Mouse (Mus musculus) liver, adult 2 months (tissue): ENCODE measurements at regions not wholly inside any gene's neighbourhood (a gene's known extent, or its start where the extent isn't known, plus 50 kb on each side); places are given as distances from the start of the nearest gene placed in this dataset.

ENCODE experiments used
- DNase-seq: peaks from one replicate; pipeline ENCODE4 v3.0.0-alpha.2; 2011; ENCODE audit warnings: low read depth, low spot score; ENCODE audit errors: extremely low read depth
- H3K27ac ChIP-seq: fragments of 200-500 bp; replicated peaks from 2 replicates; pipeline ENCODE4 v1.5.1; 2012; ENCODE audit warnings: low read depth, mild to moderate bottlenecking, control low read depth, inconsistent platforms, low read length; ENCODE audit not compliant: insufficient read depth
- H3K27me3 ChIP-seq: fragments of 200-500 bp; 2 replicates; pipeline ENCODE4 v1.6.1; 2012; ENCODE audit warnings: mild to moderate bottlenecking, moderate library complexity, low read length, inconsistent platforms; ENCODE audit not compliant: control insufficient read depth, insufficient read depth
- H3K36me3 ChIP-seq: fragments of 200-500 bp; 2 replicates; pipeline ENCODE4 v1.6.1; 2012; ENCODE audit warnings: low read length, inconsistent platforms; ENCODE audit not compliant: control insufficient read depth, insufficient read depth
- H3K4me1 ChIP-seq: fragments of 200-500 bp; 2 replicates; pipeline ENCODE4 v1.6.1; 2011; ENCODE audit warnings: low read length; ENCODE audit not compliant: control insufficient read depth, insufficient read depth
- H3K4me3 ChIP-seq: fragments of 200-500 bp; 2 replicates; pipeline ENCODE4 v1.5.1; 2011; ENCODE audit warnings: low read depth, mild to moderate bottlenecking, control low read depth, low read length, moderate library complexity; ENCODE audit not compliant: insufficient read depth
- H3K79me2 ChIP-seq: fragments of 200-500 bp; 2 replicates; pipeline ENCODE4 v1.6.1; 2012; ENCODE audit warnings: inconsistent platforms, mild to moderate bottlenecking, low read length, moderate library complexity; ENCODE audit not compliant: control insufficient read depth, insufficient read depth
- H3K9ac ChIP-seq: fragments of 200-500 bp; 2 replicates; pipeline ENCODE4 v1.6.1; 2012; ENCODE audit warnings: low read depth, mild to moderate bottlenecking, control low read depth, inconsistent platforms, low read length
- CTCF ChIP-seq: fragments of 200-500 bp; IDR thresholded peaks from 2 replicates; pipeline ENCODE4 v1.5.1; 2011; ENCODE audit warnings: low read depth, low read length, control low read depth
- POLR2A ChIP-seq: fragments of 200-500 bp; IDR thresholded peaks from 2 replicates; pipeline ENCODE4 v1.6.1; 2011; ENCODE audit warnings: low read length, control low read depth; ENCODE audit not compliant: insufficient read depth; ENCODE audit errors: extremely low read depth
- WGBS: fragments of 180-500 bp; shearing (Covaris S2); methylation state at CpG from one replicate; pipeline ENCODE4 v1.1.7; 2018; 5-methylcytosine and 5-hydroxymethylcytosine counted together

DNA sequence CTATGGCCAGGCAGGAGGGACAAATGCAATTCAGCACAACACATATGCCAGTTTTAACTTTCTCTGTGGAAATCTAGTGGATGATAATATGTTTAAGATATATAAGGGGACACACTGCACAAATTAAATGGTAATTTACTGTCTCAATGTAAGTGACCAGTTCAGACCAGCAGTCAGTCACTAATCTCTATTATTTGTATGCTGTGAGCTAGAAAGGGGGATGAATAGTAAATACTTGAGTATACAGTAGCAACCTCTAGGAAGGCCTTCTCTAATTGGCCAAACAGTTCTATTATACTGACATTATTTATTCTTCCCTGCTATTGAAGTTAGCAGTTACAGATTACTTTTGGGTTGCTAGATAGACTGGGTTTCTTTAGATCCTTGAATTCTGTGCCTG, 391.2 kb downstream of the Fign start:
- DNase-seq, result no peak
- TF ChIP-seq CTCF (no peak), POLR2A (no peak)
- Histone ChIP-seq H3K36me3 (no peaks in the 10 kb centered on the region), H3K27me3 (no peaks in the 10 kb centered on the region), H3K9ac (no peak overlapping the region), H3K27ac (no peak overlapping the region), H3K4me3 (no peak overlapping the region), H3K4me1 (peaks cover 3% of the 10 kb centered on the region; the same call in 1 of the 2 replicates), H3K79me2 (no peaks in the 10 kb centered on the region)

DNA sequence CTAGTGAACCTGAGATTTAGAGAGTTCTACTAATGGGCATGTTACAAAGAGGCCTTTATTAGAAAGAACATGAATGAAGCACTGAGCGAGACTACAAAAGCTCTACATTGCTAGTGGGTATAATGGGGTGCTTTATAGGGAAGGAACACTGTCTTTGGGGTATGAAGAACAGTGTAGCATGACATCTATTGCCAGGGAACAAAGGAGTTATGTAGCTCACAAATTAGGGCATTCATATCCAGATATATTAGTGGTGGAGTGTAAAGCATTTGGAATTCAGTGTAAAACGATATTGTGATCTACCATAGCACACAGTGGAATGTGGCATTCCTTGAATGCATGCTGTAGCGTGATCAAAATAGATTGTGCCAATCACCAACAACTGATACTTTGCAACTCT, 391.7 kb downstream of the Fign start:
- TF ChIP-seq POLR2A, result no peak
- TF ChIP-seq CTCF, result no peak
- no peak overlapping the region for H3K9ac ChIP-seq
- H3K4me3 ChIP-seq, result no peak overlapping the region
- no peaks in the 10 kb centered on the region for H3K36me3 ChIP-seq
- peaks cover 5% of the 10 kb centered on the region; the same call in 1 of the 2 replicates for H3K4me1 ChIP-seq
- H3K27me3 ChIP-seq, result no peaks in the 10 kb centered on the region
- 85% methylated on average over 3 of the region's 3 CpGs for WGBS
- DNase-seq, result no peak
- H3K27ac ChIP-seq, result no peak overlapping the region
- no peaks in the 10 kb centered on the region for H3K79me2 ChIP-seq

DNA sequence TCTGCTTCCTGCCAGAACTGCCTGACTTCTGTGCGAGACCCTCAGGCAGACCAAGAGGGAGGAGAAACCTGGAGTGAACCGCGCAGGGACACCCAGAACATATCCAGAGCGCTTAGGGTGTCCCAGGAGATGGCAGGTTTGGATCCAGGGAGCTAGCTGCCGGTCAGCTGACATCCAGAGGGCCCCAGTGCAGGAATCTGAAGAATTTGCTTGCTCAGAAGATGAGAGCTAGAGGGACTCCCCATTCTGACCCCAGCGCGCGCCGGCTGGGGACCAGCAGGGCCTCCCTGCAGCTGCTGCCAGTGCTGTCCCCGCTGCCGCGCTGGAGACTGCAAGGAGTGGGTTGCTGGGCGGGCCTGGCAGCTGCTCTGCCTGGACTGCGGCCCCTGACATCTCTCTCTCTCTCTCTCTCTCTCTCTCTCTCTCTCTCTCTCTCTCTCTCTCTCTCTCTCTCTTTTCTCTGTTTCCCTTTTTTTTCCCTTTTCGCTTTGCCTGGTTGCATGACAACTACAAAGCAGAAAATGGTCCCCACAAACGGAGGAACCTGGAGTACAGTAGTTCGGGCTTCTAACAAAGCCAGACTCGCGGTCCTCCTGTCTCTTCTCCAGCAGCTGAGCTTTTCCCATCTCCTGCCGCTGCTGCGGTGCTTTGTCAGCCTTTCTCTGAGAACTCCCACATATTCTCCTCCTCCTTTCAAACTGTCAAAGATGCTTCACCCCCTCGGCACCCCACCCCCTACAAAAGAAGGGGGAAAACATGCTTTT, 395.3 kb downstream of the Fign start:
- DNase-seq, result peak; percentile 25
- no peaks in the 10 kb centered on the region for H3K27me3 ChIP-seq
- H3K79me2 ChIP-seq, result no peaks in the 10 kb centered on the region
- no peak overlapping the region for H3K27ac ChIP-seq
- no peak overlapping the region for H3K9ac ChIP-seq
- WGBS, result 3% methylated on average over 22 of the region's 22 CpGs
- no peak overlapping the region; the same call in 1 of the 2 replicates for H3K4me3 ChIP-seq
- H3K4me1 ChIP-seq, result peaks cover 5% of the 10 kb centered on the region; the same call in 1 of the 2 replicates
- TF ChIP-seq POLR2A (no peak), CTCF (no peak)
- no peaks in the 10 kb centered on the region for H3K36me3 ChIP-seq

DNA sequence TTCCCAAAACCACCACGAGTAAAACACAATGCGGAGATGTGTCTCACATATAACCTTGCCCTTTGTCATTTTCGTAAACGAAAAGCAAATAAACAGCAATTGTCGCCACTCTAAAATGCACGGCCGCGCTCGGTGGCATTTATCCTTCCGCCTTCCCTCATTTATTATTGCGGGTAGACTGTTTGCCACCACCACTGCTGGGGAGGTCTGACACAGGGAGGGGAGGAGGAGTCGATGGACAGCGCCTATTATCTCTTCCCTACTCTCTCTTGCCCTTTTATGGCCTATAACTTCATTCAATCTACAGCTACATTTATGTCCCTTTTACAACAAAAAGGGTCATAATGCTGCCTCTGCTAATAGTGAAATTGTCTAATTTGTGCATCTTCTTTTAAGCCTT, 396.0 kb downstream of the Fign start:
- H3K27ac ChIP-seq, result no peak overlapping the region
- H3K27me3 ChIP-seq, result no peaks in the 10 kb centered on the region
- no peaks in the 10 kb centered on the region for H3K36me3 ChIP-seq
- no peak for TF ChIP-seq CTCF
- TF ChIP-seq POLR2A, result no peak
- H3K79me2 ChIP-seq, result no peaks in the 10 kb centered on the region
- 13% methylated on average over 13 of the region's 13 CpGs for WGBS
- H3K4me1 ChIP-seq, result peaks cover 5% of the 10 kb centered on the region; the same call in 1 of the 2 replicates
- H3K9ac ChIP-seq, result no peak overlapping the region
- no peak overlapping the region; the same call in 1 of the 2 replicates for H3K4me3 ChIP-seq
- DNase-seq, result peak; percentile 21

DNA sequence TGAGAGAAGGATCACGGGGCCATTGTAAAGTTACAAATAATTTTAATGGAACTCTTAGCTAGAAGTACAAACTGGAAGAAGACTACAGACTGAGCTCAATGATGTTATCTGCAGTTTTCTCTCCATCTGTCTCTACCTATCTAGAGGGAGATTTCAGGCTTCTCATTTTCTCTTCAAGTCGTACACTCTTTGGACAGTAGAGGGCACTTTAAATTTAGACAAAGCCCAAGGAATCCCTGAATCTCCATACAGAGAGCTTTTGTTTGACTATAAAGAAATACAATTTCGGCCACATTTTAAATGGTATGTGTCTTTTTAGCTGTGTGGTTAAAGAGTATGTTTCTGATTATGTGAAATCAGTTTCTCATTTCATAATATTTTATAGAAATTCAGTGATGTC, 397.6 kb downstream of the Fign start:
- 17% methylated on average over 3 of the region's 3 CpGs for WGBS

DNA sequence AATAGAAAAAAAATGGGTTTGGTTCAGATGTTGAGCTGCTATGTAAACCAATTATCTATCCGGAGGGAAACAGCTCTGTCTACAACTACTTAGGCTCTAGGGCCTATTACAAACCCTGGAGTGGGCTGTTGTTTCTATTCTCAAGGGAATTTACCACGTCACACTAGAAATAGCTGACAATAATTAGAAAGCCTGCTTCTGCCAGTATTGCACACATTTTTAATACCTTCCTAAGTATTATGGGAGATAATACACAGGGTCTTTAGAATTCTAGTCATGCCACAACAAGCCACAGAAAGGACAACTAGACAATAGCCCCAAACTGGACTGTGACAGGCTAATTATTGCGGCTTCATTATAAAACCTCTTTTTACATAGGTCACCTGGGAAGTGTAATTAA, 428.1 kb downstream of the Fign start:
- no peak for DNase-seq
- no peak overlapping the region for H3K27ac ChIP-seq
- H3K36me3 ChIP-seq, result no peaks in the 10 kb centered on the region
- no peak overlapping the region for H3K9ac ChIP-seq
- TF ChIP-seq POLR2A, result no peak
- no peak for TF ChIP-seq CTCF
- H3K79me2 ChIP-seq, result no peaks in the 10 kb centered on the region
- no peaks in the 10 kb centered on the region for H3K27me3 ChIP-seq
- no peaks in the 10 kb centered on the region for H3K4me1 ChIP-seq
- no peak overlapping the region for H3K4me3 ChIP-seq
- WGBS, result 82% methylated on average over 3 of the region's 3 CpGs

More for the DNA sequence above, 397.6 kb downstream of the Fign start:
- no peak overlapping the region for H3K4me3 ChIP-seq
- no peak overlapping the region for H3K9ac ChIP-seq
- H3K36me3 ChIP-seq, result no peaks in the 10 kb centered on the region
- TF ChIP-seq POLR2A, result no peak
- peak; percentile 34 for TF ChIP-seq CTCF
- no peaks in the 10 kb centered on the region for H3K79me2 ChIP-seq
- peaks cover 5% of the 10 kb centered on the region; the same call in 1 of the 2 replicates for H3K4me1 ChIP-seq
- H3K27me3 ChIP-seq, result no peaks in the 10 kb centered on the region
- peak; percentile 44 for DNase-seq
- H3K27ac ChIP-seq, result no peak overlapping the region
